Mouse (Mus musculus) testis, adult 2 months (tissue): ENCODE results near the gene Plxna4. TPM values are rescaled to one million over a fixed set of nuclear protein-coding genes. Genes with fewer than 3 reads are reported as not detected.

ENCODE experiments used
- H3K27ac ChIP-seq: fragments of 200-500 bp; 2 replicates; pipeline ENCODE4 v1.5.1; 2012; ENCODE audit warnings: low read depth, low read length; ENCODE audit not compliant: control insufficient read depth, insufficient read depth
- H3K27me3 ChIP-seq: fragments of 200-500 bp; 2 replicates; pipeline ENCODE4 v1.6.1; 2012; ENCODE audit warnings: mild to moderate bottlenecking, low read length, moderate library complexity; ENCODE audit not compliant: control insufficient read depth, insufficient read depth
- H3K36me3 ChIP-seq: fragments of 200-500 bp; 2 replicates; pipeline ENCODE4 v1.6.1; 2012; ENCODE audit warnings: mild to moderate bottlenecking, low read length; ENCODE audit not compliant: control insufficient read depth, insufficient read depth
- H3K4me1 ChIP-seq: fragments of 200-500 bp; 2 replicates; pipeline ENCODE4 v1.6.1; 2012; ENCODE audit warnings: low read length; ENCODE audit not compliant: control insufficient read depth, insufficient read depth
- H3K4me3 ChIP-seq: fragments of 200-500 bp; 2 replicates; pipeline ENCODE4 v1.5.1; 2012; ENCODE audit warnings: low read depth, mild to moderate bottlenecking, low read length, moderate library complexity, mixed read lengths; ENCODE audit not compliant: control insufficient read depth
- CTCF ChIP-seq: fragments of 200-500 bp; IDR thresholded peaks from 2 replicates; pipeline ENCODE4 v1.5.1; 2012; ENCODE audit warnings: low read depth, mild to moderate bottlenecking, inconsistent platforms, low read length, moderate library complexity; ENCODE audit not compliant: control insufficient read depth, insufficient read depth, insufficient replicate concordance
- POLR2A ChIP-seq: fragments of 200-500 bp; IDR thresholded peaks from 2 replicates; pipeline ENCODE4 v1.6.1; 2012; ENCODE audit warnings: low read depth, mild to moderate bottlenecking, inconsistent platforms, low read length, moderate library complexity; ENCODE audit not compliant: control insufficient read depth
- polyA plus RNA-seq: library from polyadenylated mRNA; depleted of rRNA; stranded (reverse); fragments of >200 nt; gene quantifications from 2 replicates; pipeline ENCODE4 v1.2.3, GENCODE M21; 2012

The Plxna4 gene
- polyA plus RNA-seq, 1 experiment: 0.62 TPM

GRCm38 (mm10) chr6:32585211-32585610 is 2.8 kb downstream of the Plxna4 start:
- H3K4me1 ChIP-seq: peaks cover 12% of the 10 kb centered on the region
- H3K27me3 ChIP-seq: no peaks in the 10 kb centered on the region; the same call in 1 of the 2 replicates
- no peak for TF ChIP-seq POLR2A
- no peak for TF ChIP-seq CTCF
- H3K4me3 ChIP-seq: no peak overlapping the region
- no peaks in the 10 kb centered on the region for H3K36me3 ChIP-seq
- no peak overlapping the region for H3K27ac ChIP-seq

GRCm38 (mm10) chr6:32584243-32584880 is 3.6 kb downstream of the Plxna4 start:
- H3K27me3 ChIP-seq: no peaks in the 10 kb centered on the region; the same call in 1 of the 2 replicates
- H3K27ac ChIP-seq: no peak overlapping the region
- no peak overlapping the region for H3K4me3 ChIP-seq
- H3K4me1 ChIP-seq: peaks cover 12% of the 10 kb centered on the region
- no peaks in the 10 kb centered on the region for H3K36me3 ChIP-seq
- TF ChIP-seq CTCF: no peak
- TF ChIP-seq POLR2A: no peak

GRCm38 (mm10) chr6:32583582-32583981 is 4.4 kb downstream of the Plxna4 start:
- TF ChIP-seq CTCF (no peak), POLR2A (no peak)
- H3K36me3 ChIP-seq: no peaks in the 10 kb centered on the region
- H3K4me3 ChIP-seq: no peak overlapping the region
- peaks cover 12% of the 10 kb centered on the region for H3K4me1 ChIP-seq
- H3K27me3 ChIP-seq: no peaks in the 10 kb centered on the region; the same call in 1 of the 2 replicates
- no peak overlapping the region for H3K27ac ChIP-seq

- Histone ChIP-seq H3K4me1 (no peaks in the 10 kb centered on the region), H3K4me3 (no peak overlapping the region), H3K27me3 (no peaks in the 10 kb centered on the region), H3K27ac (no peak overlapping the region), H3K36me3 (no peaks in the 10 kb centered on the region)
- no peak for TF ChIP-seq POLR2A
- no peak for TF ChIP-seq CTCF
Measured at GRCm38 (mm10) chr6:32571485-32571884, 16.5 kb downstream of the Plxna4 start.

GRCm38 (mm10) chr6:32570445-32570844 is 17.5 kb downstream of the Plxna4 start:
- H3K27ac ChIP-seq: no peak overlapping the region

GRCm38 (mm10) chr6:32569919-32570318 is 18.1 kb downstream of the Plxna4 start:
- no peaks in the 10 kb centered on the region for H3K4me1 ChIP-seq
- no peak for TF ChIP-seq POLR2A
- no peak for TF ChIP-seq CTCF

More at GRCm38 (mm10) chr6:32570445-32570844, 17.5 kb downstream of the Plxna4 start:
- no peak overlapping the region for H3K4me3 ChIP-seq
- H3K4me1 ChIP-seq: no peaks in the 10 kb centered on the region
- H3K36me3 ChIP-seq: no peaks in the 10 kb centered on the region
- no peak for TF ChIP-seq CTCF
- TF ChIP-seq POLR2A: no peak
- no peaks in the 10 kb centered on the region for H3K27me3 ChIP-seq

GRCm38 (mm10) chr6:32546915-32547314 is 41.1 kb downstream of the Plxna4 start:
- no peak overlapping the region for H3K27ac ChIP-seq
- TF ChIP-seq POLR2A: no peak
- no peak for TF ChIP-seq CTCF
- no peaks in the 10 kb centered on the region for H3K36me3 ChIP-seq
- H3K27me3 ChIP-seq: no peaks in the 10 kb centered on the region
- H3K4me1 ChIP-seq: no peaks in the 10 kb centered on the region
- no peak overlapping the region for H3K4me3 ChIP-seq

More at GRCm38 (mm10) chr6:32569919-32570318, 18.1 kb downstream of the Plxna4 start:
- Histone ChIP-seq H3K36me3 (no peaks in the 10 kb centered on the region), H3K4me3 (no peak overlapping the region), H3K27me3 (no peaks in the 10 kb centered on the region), H3K27ac (no peak overlapping the region)

GRCm38 (mm10) chr6:32544021-32544420 is 44.0 kb downstream of the Plxna4 start:
- TF ChIP-seq POLR2A (no peak), CTCF (no peak)

More at GRCm38 (mm10) chr6:32544021-32544420, 44.0 kb downstream of the Plxna4 start:
- Histone ChIP-seq H3K27ac (no peak overlapping the region), H3K36me3 (no peaks in the 10 kb centered on the region), H3K4me3 (no peak overlapping the region), H3K27me3 (no peaks in the 10 kb centered on the region), H3K4me1 (no peaks in the 10 kb centered on the region)
